Mouse (Mus musculus): ENCODE measurements around the gene Exosc2. TPM values are rescaled to one million over a fixed set of nuclear protein-coding genes. Genes with fewer than 3 reads are reported as not detected.

Gene Exosc2
- total and polyA plus RNA-seq, 2 experiments: 6.3 to 10.4 TPM

DNA sequence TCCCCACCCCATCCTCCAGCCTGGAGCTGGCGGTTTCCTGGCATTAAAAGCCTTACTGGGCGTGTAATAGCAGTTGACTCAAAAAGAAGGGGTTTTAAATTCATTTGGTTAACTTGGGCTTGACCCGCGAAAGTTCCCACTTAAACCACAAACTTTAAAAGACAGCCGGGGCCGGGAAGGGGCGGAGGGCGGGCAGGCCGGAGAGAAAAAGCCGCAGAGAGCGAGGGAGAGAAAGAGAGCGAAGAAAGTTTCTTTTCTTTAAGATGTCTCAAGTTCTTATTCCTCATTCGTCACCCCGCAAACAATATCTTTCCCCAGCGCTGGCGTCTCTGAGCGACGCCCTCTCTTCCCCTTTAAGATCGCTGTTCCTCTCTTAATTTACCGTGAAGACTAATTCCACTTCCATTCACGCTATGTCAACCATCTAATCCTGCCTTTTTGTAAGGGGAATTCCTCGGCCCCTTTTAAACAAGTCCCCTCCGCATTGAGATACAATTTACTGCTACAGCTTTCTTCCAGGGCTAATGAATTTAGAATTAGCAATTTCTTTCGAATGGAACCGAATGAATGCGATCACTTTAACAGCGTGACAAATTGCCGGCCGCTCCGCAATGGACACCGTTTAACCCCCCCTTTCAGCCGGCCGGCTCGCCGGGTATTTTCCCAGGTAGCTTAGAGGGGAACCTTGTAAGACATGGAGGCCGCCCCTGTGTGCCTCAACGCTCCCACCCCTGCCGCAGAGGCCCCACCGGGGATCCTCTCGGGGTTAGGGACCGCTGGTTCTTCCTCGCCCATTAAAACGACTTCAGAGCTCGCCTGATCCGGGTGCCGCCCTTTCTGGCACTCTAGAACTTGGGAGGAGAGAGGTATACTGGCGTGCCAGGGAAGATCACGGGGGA lies 29.7 kb upstream of the Exosc2 start:
- Histone ChIP-seq H3K9ac (ENCODE audit: low read depth, low read length) (no peak overlapping the region), H3K79me2 (ENCODE audit: control insufficient read depth, insufficient read depth, low read length) (no peaks in the 10 kb centered on the region), H3K4me1 (ENCODE audit: control insufficient read depth, insufficient read depth, low read length) (peaks cover 4% of the 10 kb centered on the region; the same call in 1 of the 2 replicates), H3K36me3 (ENCODE audit: control insufficient read depth, insufficient read depth, low read length) (no peaks in the 10 kb centered on the region), H3K27me3 (ENCODE audit: control insufficient read depth, insufficient read depth, low read length) (peaks cover 57% of the 10 kb centered on the region), H3K27ac (replicated peaks; ENCODE audit: insufficient read depth, low read depth, low read length) (no peak overlapping the region), H3K4me3 (ENCODE audit: insufficient read depth, low read depth, low read length) (peak overlapping the region; percentile 45; the same call in 1 of the 2 replicates)
- TF ChIP-seq POLR2A (IDR thresholded peaks at IDR 0.05; ENCODE audit: extremely low read depth, insufficient read depth, low read length) (no peak), CTCF (IDR thresholded peaks at IDR 0.05; ENCODE audit: low read depth, low read length) (no peak)
- DNase-seq (ENCODE audit: extremely low read depth, low read depth, low spot score): peak; percentile 40
- 3% methylated on average over 48 of the region's 48 CpGs for WGBS

DNA sequence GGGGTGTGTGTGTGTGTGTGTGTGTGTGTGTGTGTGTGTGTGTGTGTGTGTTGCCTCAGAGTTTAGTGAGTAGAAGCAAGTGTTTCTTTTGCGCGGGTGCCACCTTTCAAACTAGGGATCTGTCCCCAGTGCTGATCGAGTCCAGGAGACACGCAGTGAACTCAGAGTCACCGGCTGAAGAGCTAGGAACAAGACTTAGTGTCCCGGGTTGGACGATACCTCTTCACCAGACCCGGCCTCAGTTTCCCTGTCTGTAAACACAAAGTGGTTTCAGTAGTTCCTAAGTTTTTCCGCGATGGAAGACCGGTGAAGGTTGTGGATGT lies 29.0 kb upstream of the Exosc2 start:
- no peaks in the 10 kb centered on the region for H3K36me3 ChIP-seq (ENCODE audit: control insufficient read depth, insufficient read depth, low read length)
- 4% methylated on average over 11 of the region's 11 CpGs for WGBS
- no peak overlapping the region for H3K9ac ChIP-seq (ENCODE audit: low read depth, low read length)
- DNase-seq (ENCODE audit: extremely low read depth, low read depth, low spot score): no peak
- H3K4me3 ChIP-seq (ENCODE audit: insufficient read depth, low read depth, low read length): no peak overlapping the region
- no peak overlapping the region for H3K27ac ChIP-seq (replicated peaks; ENCODE audit: insufficient read depth, low read depth, low read length)
- peaks cover 51% of the 10 kb centered on the region for H3K27me3 ChIP-seq (ENCODE audit: control insufficient read depth, insufficient read depth, low read length)
- no peak for TF ChIP-seq CTCF (IDR thresholded peaks at IDR 0.05; ENCODE audit: low read depth, low read length)
- no peak for TF ChIP-seq POLR2A (IDR thresholded peaks at IDR 0.05; ENCODE audit: extremely low read depth, insufficient read depth, low read length)
- H3K4me1 ChIP-seq (ENCODE audit: control insufficient read depth, insufficient read depth, low read length): no peaks in the 10 kb centered on the region; the same call in 1 of the 2 replicates
- H3K79me2 ChIP-seq (ENCODE audit: control insufficient read depth, insufficient read depth, low read length): no peaks in the 10 kb centered on the region

DNA sequence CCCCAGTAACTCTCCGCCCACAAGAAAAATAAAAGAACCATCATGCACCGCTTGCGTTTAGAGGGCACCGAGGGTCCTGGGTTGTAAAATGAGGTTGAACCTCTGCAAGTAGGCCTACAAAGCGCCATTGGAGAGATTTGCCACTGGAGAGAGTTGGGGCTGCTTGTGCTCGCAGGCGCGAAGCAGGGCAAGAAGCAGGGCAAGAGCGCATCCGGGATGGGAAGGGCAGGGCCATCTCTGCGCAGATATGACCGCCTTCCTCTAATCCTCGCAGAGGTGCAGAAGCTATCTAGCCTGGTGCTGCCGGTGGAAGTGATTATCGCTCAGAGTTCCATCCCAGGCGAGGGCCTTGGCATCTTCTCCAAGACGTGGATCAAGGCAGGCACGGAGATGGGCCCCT lies 28.6 kb upstream of the Exosc2 start:
- no peak for DNase-seq (ENCODE audit: extremely low read depth, low read depth, low spot score)
- no peak for TF ChIP-seq POLR2A (IDR thresholded peaks at IDR 0.05; ENCODE audit: extremely low read depth, insufficient read depth, low read length)
- no peak for TF ChIP-seq CTCF (IDR thresholded peaks at IDR 0.05; ENCODE audit: low read depth, low read length)
- Histone ChIP-seq H3K9ac (ENCODE audit: low read depth, low read length) (no peak overlapping the region), H3K27me3 (ENCODE audit: control insufficient read depth, insufficient read depth, low read length) (peaks cover 46% of the 10 kb centered on the region), H3K4me1 (ENCODE audit: control insufficient read depth, insufficient read depth, low read length) (no peaks in the 10 kb centered on the region; the same call in 1 of the 2 replicates), H3K4me3 (ENCODE audit: insufficient read depth, low read depth, low read length) (no peak overlapping the region), H3K27ac (replicated peaks; ENCODE audit: insufficient read depth, low read depth, low read length) (no peak overlapping the region), H3K79me2 (ENCODE audit: control insufficient read depth, insufficient read depth, low read length) (no peaks in the 10 kb centered on the region), H3K36me3 (ENCODE audit: control insufficient read depth, insufficient read depth, low read length) (no peaks in the 10 kb centered on the region)
- WGBS: 9% methylated on average over 18 of the region's 18 CpGs

DNA sequence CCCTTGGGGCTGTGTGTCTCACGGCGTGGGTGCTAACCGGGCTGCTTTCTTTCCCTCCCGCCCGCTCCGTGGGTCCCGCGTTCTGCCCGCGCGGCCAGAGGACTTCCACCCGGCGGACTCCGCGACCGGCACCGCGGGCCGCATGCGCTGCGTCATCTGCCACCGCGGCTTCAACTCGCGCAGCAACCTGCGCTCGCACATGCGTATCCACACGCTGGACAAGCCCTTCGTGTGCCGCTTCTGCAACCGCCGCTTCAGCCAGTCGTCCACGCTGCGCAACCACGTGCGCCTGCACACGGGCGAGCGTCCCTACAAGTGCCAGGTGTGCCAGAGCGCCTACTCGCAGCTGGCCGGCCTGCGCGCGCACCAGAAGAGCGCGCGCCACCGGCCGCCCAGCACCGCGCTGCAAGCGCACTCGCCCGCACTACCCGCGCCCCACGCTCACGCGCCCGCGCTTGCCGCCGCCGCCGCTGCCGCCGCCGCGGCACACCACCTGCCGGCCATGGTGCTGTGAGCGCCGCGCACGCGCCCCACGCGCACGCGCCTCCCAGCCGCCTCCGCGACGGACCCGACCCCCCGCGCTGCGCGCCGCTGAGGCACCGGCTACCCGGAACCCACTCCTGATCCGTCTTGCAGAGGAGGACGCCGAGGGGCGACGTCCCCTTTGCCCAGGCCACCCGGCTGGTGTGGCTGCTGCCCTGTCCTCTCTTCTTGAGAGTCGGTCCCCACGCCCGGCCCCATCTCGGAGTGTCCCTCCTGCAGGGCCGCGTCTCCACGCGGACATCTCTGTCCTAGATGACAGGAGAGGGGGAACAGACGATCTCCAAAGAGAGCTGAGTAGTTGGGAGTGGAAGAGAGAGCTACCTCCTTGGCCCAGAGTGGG lies 16.3 kb upstream of the Exosc2 start:
- Histone ChIP-seq H3K4me1 (ENCODE audit: control insufficient read depth, insufficient read depth, low read length) (peaks cover 2% of the 10 kb centered on the region; the same call in 1 of the 2 replicates), H3K9ac (ENCODE audit: low read depth, low read length) (no peak overlapping the region), H3K27ac (replicated peaks; ENCODE audit: insufficient read depth, low read depth, low read length) (no peak overlapping the region), H3K79me2 (ENCODE audit: control insufficient read depth, insufficient read depth, low read length) (no peaks in the 10 kb centered on the region), H3K36me3 (ENCODE audit: control insufficient read depth, insufficient read depth, low read length) (no peaks in the 10 kb centered on the region), H3K27me3 (ENCODE audit: control insufficient read depth, insufficient read depth, low read length) (peaks cover 19% of the 10 kb centered on the region), H3K4me3 (ENCODE audit: insufficient read depth, low read depth, low read length) (peak overlapping the region; percentile 27; the same call in 1 of the 2 replicates)
- DNase-seq (ENCODE audit: extremely low read depth, low read depth, low spot score): no peak
- TF ChIP-seq CTCF (IDR thresholded peaks at IDR 0.05; ENCODE audit: low read depth, low read length): no peak
- no peak for TF ChIP-seq POLR2A (IDR thresholded peaks at IDR 0.05; ENCODE audit: extremely low read depth, insufficient read depth, low read length)
- 1% methylated on average over 108 of the region's 109 CpGs for WGBS

DNA sequence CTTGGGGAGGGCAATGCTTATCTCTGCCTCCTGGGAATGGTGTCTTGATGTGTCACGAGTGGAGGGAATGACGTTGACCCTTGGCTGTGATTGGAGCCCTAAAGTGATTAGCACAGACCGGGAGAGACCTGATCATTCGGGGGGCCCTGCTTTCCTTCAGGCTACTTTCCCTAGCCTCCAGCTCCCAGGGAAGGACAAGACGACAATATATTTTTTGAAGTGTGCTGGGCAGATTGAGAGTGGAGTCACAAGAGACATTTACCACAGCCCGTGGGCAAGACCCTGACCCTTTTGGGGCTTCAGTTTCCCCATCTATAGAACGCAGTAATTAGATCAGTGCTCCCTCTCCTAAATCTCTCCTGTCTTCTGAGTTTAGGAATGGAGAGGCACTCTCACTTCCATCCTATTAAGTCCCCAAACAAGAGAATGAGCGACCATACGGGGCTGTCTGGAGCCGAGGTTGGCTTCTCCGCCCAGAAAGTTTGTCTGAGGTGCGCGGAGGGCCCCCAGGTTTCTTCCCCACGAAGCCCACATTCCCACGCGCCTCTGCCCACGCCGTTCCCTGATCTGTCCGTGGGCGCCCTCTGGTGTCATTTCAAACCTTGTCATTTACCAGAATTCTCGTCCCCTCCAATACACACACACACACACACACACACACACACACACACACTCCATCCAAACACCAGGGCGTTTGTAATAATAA lies 15.5 kb upstream of the Exosc2 start:
- Histone ChIP-seq H3K4me3 (ENCODE audit: insufficient read depth, low read depth, low read length) (no peak overlapping the region), H3K4me1 (ENCODE audit: control insufficient read depth, insufficient read depth, low read length) (peaks cover 2% of the 10 kb centered on the region; the same call in 1 of the 2 replicates), H3K79me2 (ENCODE audit: control insufficient read depth, insufficient read depth, low read length) (no peaks in the 10 kb centered on the region), H3K36me3 (ENCODE audit: control insufficient read depth, insufficient read depth, low read length) (no peaks in the 10 kb centered on the region), H3K27me3 (ENCODE audit: control insufficient read depth, insufficient read depth, low read length) (peaks cover 19% of the 10 kb centered on the region), H3K27ac (replicated peaks; ENCODE audit: insufficient read depth, low read depth, low read length) (no peak overlapping the region), H3K9ac (ENCODE audit: low read depth, low read length) (no peak overlapping the region)
- no peak for DNase-seq (ENCODE audit: extremely low read depth, low read depth, low spot score)
- whole genome bisulfite sequencing: 5% methylated on average over 22 of the region's 22 CpGs
- no peak for TF ChIP-seq POLR2A (IDR thresholded peaks at IDR 0.05; ENCODE audit: extremely low read depth, insufficient read depth, low read length)
- peak; percentile 67 for TF ChIP-seq CTCF (IDR thresholded peaks at IDR 0.05; ENCODE audit: low read depth, low read length)

All from liver, adult 2 months (tissue).